Mouse (Mus musculus) forebrain, embryonic 14.5 days (tissue): ENCODE measurements at regions not wholly inside any gene's neighbourhood (a gene's known extent, or its start where the extent isn't known, plus 50 kb on each side); places are given as distances from the start of the nearest gene placed in this dataset.

Experiments
- ATAC-seq: fragments of 200-750 bp; cut with Nextera tagmentation; 2 replicates; pipeline ENCODE4 v1.8.0; 2017; ENCODE audit warnings: mild to moderate bottlenecking, moderate library complexity
- DNase-seq: peaks from one replicate; pipeline ENCODE4 v3.0.0-alpha.2; 2015; ENCODE audit warnings: low spot score
- H3K27ac ChIP-seq: fragments of 300-500 bp; sonication (generic); 2 replicates; pipeline ENCODE4 v1.5.1; 2014; ENCODE audit warnings: low read depth, mild to moderate bottlenecking, control low read depth, low read length, moderate library complexity
- H3K27me3 ChIP-seq: fragments of 300-500 bp; sonication (generic); replicated peaks from 2 replicates; pipeline ENCODE4 v1.6.1; 2014; ENCODE audit warnings: low read length, control low read depth, mixed read lengths; ENCODE audit not compliant: control insufficient read depth, insufficient read depth
- H3K36me3 ChIP-seq: fragments of 300-500 bp; sonication (generic); 2 replicates; pipeline ENCODE4 v1.6.1; 2014; ENCODE audit warnings: low read length, control low read depth; ENCODE audit not compliant: control insufficient read depth, insufficient read depth
- H3K4me1 ChIP-seq: fragments of 300-500 bp; sonication (generic); 2 replicates; pipeline ENCODE4 v1.6.1; 2014; ENCODE audit warnings: antibody characterized with exemption, low read length, control low read depth; ENCODE audit not compliant: control insufficient read depth, insufficient read depth
- H3K4me2 ChIP-seq: fragments of 300-500 bp; sonication (generic); 2 replicates; pipeline ENCODE4 v1.6.1; 2014; ENCODE audit warnings: mild to moderate bottlenecking, control low read depth, low read length
- H3K4me3 ChIP-seq: fragments of 300-500 bp; sonication (generic); 2 replicates; pipeline ENCODE4 v1.5.1; 2014; ENCODE audit warnings: low read depth, low read length, control low read depth
- H3K9ac ChIP-seq: fragments of 300-500 bp; sonication (generic); 2 replicates; pipeline ENCODE4 v1.6.1; 2014; ENCODE audit warnings: mild to moderate bottlenecking, low read length, control low read depth, moderate library complexity
- H3K9me3 ChIP-seq: fragments of 300-500 bp; sonication (generic); replicated peaks from 2 replicates; pipeline ENCODE4 v1.6.1; 2016; ENCODE audit warnings: low read length, control low read depth, mixed read lengths; ENCODE audit not compliant: control insufficient read depth
- WGBS: fragments of 180-500 bp; shearing (Covaris S2); extraction: QIAGEN DNeasy Blood & Tissue Kit; methylation state at CpG from one replicate; pipeline ENCODE4 v1.1.7; 2014; 5-methylcytosine and 5-hydroxymethylcytosine counted together

- Histone ChIP-seq H3K27ac (no peak overlapping the region), H3K4me1 (peaks cover 3% of the 10 kb centered on the region; the same call in 1 of the 2 replicates), H3K4me2 (no peak overlapping the region), H3K9me3 (no peaks in the 10 kb centered on the region), H3K27me3 (no peaks in the 10 kb centered on the region; the same call in 1 of the 2 replicates), H3K9ac (no peak overlapping the region), H3K36me3 (no peaks in the 10 kb centered on the region), H3K4me3 (no peak overlapping the region)
- ATAC-seq (no peak), DNase-seq (no peak)
- 90% methylated on average over 4 of the region's 4 CpGs for WGBS
These were observed 138.9 kb downstream of the Tpra1 start for GRCm38 (mm10) chr6:89040919-89041318.

- no peak overlapping the region for H3K27ac ChIP-seq
- 66% methylated on average over 24 of the region's 24 CpGs for WGBS
- H3K9ac ChIP-seq: no peak overlapping the region
- ATAC-seq (no peak), DNase-seq (no peak)
- no peaks in the 10 kb centered on the region for H3K36me3 ChIP-seq
- H3K4me3 ChIP-seq: no peak overlapping the region
- H3K4me1 ChIP-seq: no peaks in the 10 kb centered on the region
- H3K27me3 ChIP-seq: no peaks in the 10 kb centered on the region
- H3K9me3 ChIP-seq: no peaks in the 10 kb centered on the region
- no peak overlapping the region for H3K4me2 ChIP-seq
These were observed 140.6 kb downstream of the Tpra1 start for GRCm38 (mm10) chr6:89042478-89043239.

GRCm38 (mm10) chr6:89045436-89045966 lies 143.4 kb downstream of the Tpra1 start:
- H3K27ac ChIP-seq: no peak overlapping the region
- ATAC-seq: no peak

GRCm38 (mm10) chr6:89046476-89046875 lies 144.4 kb downstream of the Tpra1 start:
- Histone ChIP-seq H3K27ac (no peak overlapping the region), H3K27me3 (no peaks in the 10 kb centered on the region), H3K4me2 (no peak overlapping the region), H3K4me1 (no peaks in the 10 kb centered on the region), H3K9ac (no peak overlapping the region), H3K9me3 (no peaks in the 10 kb centered on the region), H3K36me3 (no peaks in the 10 kb centered on the region), H3K4me3 (no peak overlapping the region)
- 77% methylated on average over 2 of the region's 2 CpGs for WGBS
- no peak for DNase-seq
- no peak for ATAC-seq

More at GRCm38 (mm10) chr6:89045436-89045966, 143.4 kb downstream of the Tpra1 start:
- no peak overlapping the region for H3K4me3 ChIP-seq
- no peak overlapping the region for H3K4me2 ChIP-seq
- no peak for DNase-seq
- WGBS: 73% methylated on average over 4 of the region's 4 CpGs
- H3K9ac ChIP-seq: no peak overlapping the region
- no peaks in the 10 kb centered on the region for H3K27me3 ChIP-seq
- H3K4me1 ChIP-seq: no peaks in the 10 kb centered on the region
- no peaks in the 10 kb centered on the region for H3K9me3 ChIP-seq
- H3K36me3 ChIP-seq: no peaks in the 10 kb centered on the region

GRCm38 (mm10) chr6:89047629-89048332 lies 145.7 kb downstream of the Tpra1 start:
- Histone ChIP-seq H3K27me3 (no peaks in the 10 kb centered on the region), H3K4me2 (no peak overlapping the region), H3K4me3 (no peak overlapping the region), H3K9me3 (no peaks in the 10 kb centered on the region), H3K9ac (no peak overlapping the region), H3K27ac (no peak overlapping the region), H3K36me3 (no peaks in the 10 kb centered on the region), H3K4me1 (no peaks in the 10 kb centered on the region)
- WGBS: 56% methylated on average over 6 of the region's 6 CpGs
- ATAC-seq (no peak), DNase-seq (no peak)

- DNase-seq (no peak), ATAC-seq (no peak)
- Histone ChIP-seq H3K27ac (no peak overlapping the region), H3K27me3 (no peaks in the 10 kb centered on the region), H3K4me3 (no peak overlapping the region), H3K9me3 (no peaks in the 10 kb centered on the region), H3K4me2 (no peak overlapping the region), H3K4me1 (no peaks in the 10 kb centered on the region), H3K36me3 (no peaks in the 10 kb centered on the region), H3K9ac (no peak overlapping the region)
- 60% methylated on average over 1 of the region's 1 CpGs for WGBS
These were observed 147.2 kb downstream of the Tpra1 start for GRCm38 (mm10) chr6:89049290-89049689.

GRCm38 (mm10) chr6:89050575-89051270 lies 148.7 kb downstream of the Tpra1 start:
- WGBS: 88% methylated on average over 13 of the region's 13 CpGs

GRCm38 (mm10) chr6:89052758-89053460 lies 150.9 kb downstream of the Tpra1 start:
- Histone ChIP-seq H3K27me3 (no peaks in the 10 kb centered on the region), H3K4me3 (no peak overlapping the region)
- WGBS: 86% methylated on average over 9 of the region's 9 CpGs

More at GRCm38 (mm10) chr6:89050575-89051270, 148.7 kb downstream of the Tpra1 start:
- no peaks in the 10 kb centered on the region for H3K9me3 ChIP-seq
- no peak overlapping the region for H3K9ac ChIP-seq
- H3K27me3 ChIP-seq: no peaks in the 10 kb centered on the region
- no peak for ATAC-seq
- H3K4me2 ChIP-seq: no peak overlapping the region
- no peak for DNase-seq
- no peak overlapping the region for H3K27ac ChIP-seq
- H3K36me3 ChIP-seq: no peaks in the 10 kb centered on the region
- H3K4me3 ChIP-seq: no peak overlapping the region
- H3K4me1 ChIP-seq: no peaks in the 10 kb centered on the region

More at GRCm38 (mm10) chr6:89052758-89053460, 150.9 kb downstream of the Tpra1 start:
- H3K36me3 ChIP-seq: no peaks in the 10 kb centered on the region
- H3K9ac ChIP-seq: no peak overlapping the region
- no peaks in the 10 kb centered on the region for H3K9me3 ChIP-seq
- H3K27ac ChIP-seq: no peak overlapping the region
- no peak for DNase-seq
- ATAC-seq: no peak
- no peaks in the 10 kb centered on the region for H3K4me1 ChIP-seq
- no peak overlapping the region for H3K4me2 ChIP-seq
